Mouse (Mus musculus) embryonic facial prominence, embryonic 13.5 days (tissue): ENCODE results near the gene Gdap1l1. TPM values are rescaled to one million over a fixed set of nuclear protein-coding genes. Genes with fewer than 3 reads are reported as not detected.

ENCODE experiments used
- ATAC-seq: fragments of 200-750 bp; cut with Nextera tagmentation; 2 replicates; pipeline ENCODE4 v1.8.0; 2017; ENCODE audit warnings: low read depth; ENCODE audit not compliant: insufficient number of reproducible peaks, insufficient read depth, low FRiP score, low TSS enrichment
- H3K27ac ChIP-seq: fragments of 300-500 bp; sonication (generic); 2 replicates; pipeline ENCODE4 v1.5.1; 2015; ENCODE audit warnings: moderate library complexity, mild to moderate bottlenecking, inconsistent platforms
- H3K27me3 ChIP-seq: fragments of 300-500 bp; sonication (generic); 2 replicates; pipeline ENCODE4 v1.6.1; 2015; ENCODE audit warnings: mild to moderate bottlenecking, inconsistent platforms
- H3K36me3 ChIP-seq: fragments of 300-500 bp; sonication (generic); 2 replicates; pipeline ENCODE4 v1.6.1; 2015; ENCODE audit warnings: mild to moderate bottlenecking, inconsistent platforms
- H3K4me1 ChIP-seq: fragments of 300-500 bp; sonication (generic); 2 replicates; pipeline ENCODE4 v1.6.1; 2015; ENCODE audit warnings: inconsistent platforms
- H3K4me2 ChIP-seq: fragments of 300-500 bp; sonication (generic); 2 replicates; pipeline ENCODE4 v1.6.1; 2015; ENCODE audit warnings: moderate library complexity, mild to moderate bottlenecking, inconsistent platforms
- H3K4me3 ChIP-seq: fragments of 300-500 bp; sonication (generic); 2 replicates; pipeline ENCODE4 v1.5.1; 2015; ENCODE audit warnings: mild to moderate bottlenecking, inconsistent platforms
- H3K9ac ChIP-seq: fragments of 300-500 bp; sonication (generic); 2 replicates; pipeline ENCODE4 v1.6.1; 2015; ENCODE audit warnings: mild to moderate bottlenecking, inconsistent platforms
- H3K9me3 ChIP-seq: fragments of 300-500 bp; sonication (generic); 2 replicates; pipeline ENCODE4 v1.6.1; 2016; ENCODE audit warnings: inconsistent platforms
- WGBS: fragments of 180-500 bp; shearing (Covaris S2); methylation state at CpG from one replicate; pipeline ENCODE4 v1.1.7; 2015; ENCODE audit warnings: mixed read lengths; 5-methylcytosine and 5-hydroxymethylcytosine counted together
- polyA plus RNA-seq: library from polyadenylated mRNA; unstranded; fragments of >200 nt; fragmentation: Nextera tagmentation; extraction: Ambion mirVana; gene quantifications from 2 replicates; pipeline ENCODE4 v1.2.1, GENCODE M21; 2015

Gdap1l1 gene
- polyA plus RNA-seq, 1 experiment from 2014 or later: 1.9 TPM

DNA sequence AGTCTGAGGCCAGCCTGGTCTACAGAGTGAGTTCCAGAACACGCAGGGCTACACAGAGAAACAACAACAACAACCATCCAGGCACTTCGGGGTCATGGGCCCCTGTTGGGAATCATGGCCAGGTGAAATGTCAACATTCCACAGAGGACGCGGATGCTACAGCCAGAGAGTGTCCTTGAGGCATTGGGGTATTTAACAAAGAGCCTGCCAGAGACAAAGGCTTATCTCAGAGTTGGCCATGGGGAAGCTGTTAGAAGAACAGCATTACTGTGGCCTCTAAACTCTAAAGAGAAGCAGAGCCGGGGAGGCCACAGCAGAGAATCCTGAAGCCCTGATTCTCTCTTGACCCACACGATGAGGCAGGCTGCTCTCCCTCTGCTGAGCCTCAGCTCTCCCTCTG lies 30.6 kb downstream of the Gdap1l1 start:
- H3K27ac ChIP-seq: no peak overlapping the region
- no peaks in the 10 kb centered on the region for H3K27me3 ChIP-seq
- 91% methylated on average over 6 of the region's 6 CpGs for WGBS
- H3K9me3 ChIP-seq: no peaks in the 10 kb centered on the region
- no peak overlapping the region for H3K4me2 ChIP-seq
- no peak for ATAC-seq
- peaks cover 30% of the 10 kb centered on the region for H3K36me3 ChIP-seq
- no peak overlapping the region for H3K9ac ChIP-seq
- H3K4me3 ChIP-seq: no peak overlapping the region
- H3K4me1 ChIP-seq: peaks cover 9% of the 10 kb centered on the region

DNA sequence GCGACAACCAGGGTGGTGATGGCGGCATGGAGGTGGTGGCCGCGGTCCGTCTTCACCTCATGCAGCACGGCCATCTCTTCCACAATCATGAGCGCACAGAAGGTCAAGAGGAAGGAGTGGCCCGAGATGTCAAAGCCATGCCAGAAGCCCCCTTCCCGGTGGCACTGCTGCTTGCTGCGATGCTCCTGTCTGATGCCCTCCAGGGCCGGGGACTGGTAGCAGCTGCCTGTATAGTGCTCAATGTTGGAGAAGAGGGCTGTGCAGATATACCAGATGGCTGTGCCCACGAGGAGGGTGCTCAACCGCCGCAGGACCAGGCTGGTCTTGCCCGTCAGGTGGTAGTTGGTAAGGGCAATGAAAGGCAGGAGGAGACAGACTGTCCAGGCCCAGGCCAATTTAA lies 31.4 kb downstream of the Gdap1l1 start:
- WGBS: 92% methylated on average over 15 of the region's 15 CpGs
- Histone ChIP-seq H3K4me3 (no peak overlapping the region), H3K9ac (no peak overlapping the region), H3K4me2 (no peak overlapping the region), H3K36me3 (peaks cover 30% of the 10 kb centered on the region), H3K27ac (no peak overlapping the region), H3K9me3 (no peaks in the 10 kb centered on the region), H3K4me1 (peaks cover 9% of the 10 kb centered on the region), H3K27me3 (no peaks in the 10 kb centered on the region)
- ATAC-seq: no peak

DNA sequence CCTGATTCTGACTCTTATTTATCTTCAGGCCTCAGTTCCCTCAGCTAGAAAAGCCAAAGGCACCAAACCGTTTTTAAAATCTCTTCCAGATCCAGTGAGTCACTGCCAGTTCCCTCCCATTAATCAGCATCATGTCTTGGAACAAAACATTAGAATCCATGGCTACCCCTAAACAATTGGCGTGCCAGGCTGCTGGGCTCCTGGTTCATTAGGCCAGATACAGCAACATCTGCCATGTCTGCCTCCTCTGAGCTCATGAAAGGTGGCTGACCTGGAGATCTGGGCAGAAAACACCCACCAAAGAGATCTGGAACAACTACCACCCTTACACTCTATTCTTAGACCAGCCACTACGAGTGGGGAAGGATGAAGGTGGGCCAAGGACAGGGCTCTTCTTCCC lies 32.9 kb downstream of the Gdap1l1 start:
- no peak for ATAC-seq
- H3K36me3 ChIP-seq: peaks cover 30% of the 10 kb centered on the region
- H3K4me3 ChIP-seq: peak overlapping the region; percentile 89
- H3K9ac ChIP-seq: peak overlapping the region; percentile 89
- peak overlapping the region; percentile 85 for H3K4me2 ChIP-seq
- H3K4me1 ChIP-seq: peaks cover 9% of the 10 kb centered on the region
- WGBS: 81% methylated on average over 3 of the region's 3 CpGs
- no peaks in the 10 kb centered on the region for H3K9me3 ChIP-seq
- no peak overlapping the region for H3K27ac ChIP-seq
- H3K27me3 ChIP-seq: no peaks in the 10 kb centered on the region

DNA sequence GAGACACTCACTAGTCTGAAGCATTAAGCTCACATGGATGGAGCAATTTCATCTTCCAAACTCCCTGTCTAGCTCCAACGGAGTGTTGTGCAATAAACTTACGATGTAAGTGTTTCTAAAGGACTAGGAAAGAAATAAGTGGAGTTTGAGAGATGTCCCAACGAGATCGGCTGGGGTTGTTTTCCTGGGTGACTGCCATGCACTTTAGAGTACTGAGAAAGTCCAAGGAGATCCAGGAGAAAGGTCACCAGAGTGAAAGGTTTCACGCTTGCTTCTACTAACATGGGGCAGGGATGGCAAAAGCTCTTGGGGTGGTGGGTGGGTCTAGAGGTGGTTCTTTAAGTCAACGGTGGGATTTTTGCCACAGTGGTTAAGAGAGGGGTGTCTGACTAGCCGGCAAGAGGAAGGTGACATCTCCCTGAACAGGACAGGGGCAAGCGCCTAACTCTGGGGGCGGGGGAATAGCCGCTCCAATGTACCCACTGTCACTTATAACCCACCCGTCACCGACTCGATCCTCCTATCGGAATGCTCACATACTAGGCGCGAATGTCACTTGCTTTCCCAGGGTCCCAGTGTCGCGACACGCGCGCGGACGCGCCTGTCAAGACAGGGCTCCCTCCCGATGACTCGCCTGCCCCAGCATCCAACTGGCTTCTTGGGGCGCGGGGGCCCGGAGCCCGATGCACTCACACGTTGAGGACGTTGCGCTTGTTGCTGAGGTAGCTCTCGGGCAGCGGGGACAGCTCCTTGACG lies 33.6 kb downstream of the Gdap1l1 start:
- no peak overlapping the region for H3K27ac ChIP-seq

DNA sequence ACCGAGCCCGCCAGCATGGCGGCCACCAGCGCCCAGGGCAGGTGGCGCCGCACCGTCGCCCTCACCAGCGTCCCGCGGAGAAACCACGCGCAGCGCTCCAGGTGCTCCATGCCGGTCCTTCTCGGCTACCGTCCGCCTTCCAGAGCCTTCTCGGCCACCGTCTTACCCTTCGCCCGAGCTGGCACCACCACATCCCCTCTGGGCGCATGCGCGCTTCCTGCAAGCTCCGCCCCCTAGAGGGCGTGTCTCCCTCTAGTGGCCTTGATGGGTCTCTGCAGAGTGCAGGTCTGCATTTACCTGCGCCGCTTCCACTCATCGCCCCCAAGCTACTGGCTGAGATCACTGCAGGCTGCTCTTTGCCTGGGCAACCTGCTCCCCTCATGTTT lies 34.2 kb downstream of the Gdap1l1 start, which contains the start of gene Fitm2:
Gene Fitm2 (minus strand): TSS at position 164 of the 386 bp plus-strand sequence.
- peak; percentile 92 for ATAC-seq
- under 1% methylated on average over 30 of the region's 30 CpGs for WGBS

More for the DNA sequence above, 33.6 kb downstream of the Gdap1l1 start:
- 5% methylated on average over 36 of the region's 36 CpGs for WGBS
- peak overlapping the region; percentile 89 for H3K4me3 ChIP-seq
- H3K4me2 ChIP-seq: peak overlapping the region; percentile 85
- H3K4me1 ChIP-seq: peaks cover 9% of the 10 kb centered on the region
- H3K9ac ChIP-seq: peak overlapping the region; percentile 89
- ATAC-seq: peak; percentile 6; the same call in 1 of the 2 replicates
- no peaks in the 10 kb centered on the region for H3K27me3 ChIP-seq
- H3K9me3 ChIP-seq: no peaks in the 10 kb centered on the region
- H3K36me3 ChIP-seq: peaks cover 25% of the 10 kb centered on the region

DNA sequence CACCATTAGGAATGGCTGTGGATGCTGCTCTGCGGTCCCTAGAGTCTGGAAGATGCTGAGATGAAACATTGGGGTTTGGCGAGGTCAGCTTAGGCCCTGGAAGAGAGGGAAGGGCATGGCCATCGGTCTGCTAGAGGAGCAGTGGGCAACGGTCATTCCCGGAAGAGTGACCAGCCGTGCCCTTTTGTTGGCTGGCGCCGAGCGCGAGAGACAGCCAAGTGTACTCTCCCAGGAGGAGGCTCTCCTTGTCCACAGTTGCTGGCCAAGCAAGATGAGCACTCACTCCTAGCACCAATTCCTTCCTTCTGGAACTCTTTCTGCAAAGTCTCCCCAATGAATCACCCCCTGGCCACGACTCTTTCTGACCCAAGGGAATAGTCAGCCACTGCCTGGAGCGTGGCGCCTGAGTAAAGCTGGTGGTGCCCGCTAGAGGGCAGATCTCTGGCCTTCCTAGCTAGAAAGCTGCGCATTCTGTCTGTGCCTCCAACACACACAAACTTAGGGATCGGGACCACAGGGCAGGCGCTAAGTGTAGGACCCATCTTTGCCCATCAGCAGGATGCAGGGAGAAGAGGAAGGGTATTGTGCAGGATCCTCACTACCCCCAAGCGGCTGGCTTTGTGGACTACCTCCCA lies 42.0 kb downstream of the Gdap1l1 start:
- Histone ChIP-seq H3K9ac (no peak overlapping the region), H3K36me3 (no peaks in the 10 kb centered on the region), H3K9me3 (no peaks in the 10 kb centered on the region), H3K4me1 (peaks cover 8% of the 10 kb centered on the region), H3K4me3 (no peak overlapping the region), H3K4me2 (no peak overlapping the region), H3K27ac (no peak overlapping the region), H3K27me3 (peaks cover 38% of the 10 kb centered on the region)
- ATAC-seq: no peak
- WGBS: 52% methylated on average over 18 of the region's 18 CpGs

More for the DNA sequence above, 34.2 kb downstream of the Gdap1l1 start, which contains the start of gene Fitm2:
- peak within 1 kb of the TSS; percentile 89 for H3K9ac ChIP-seq
- peaks cover 9% of the 10 kb centered on the region for H3K4me1 ChIP-seq
- no peak within 1 kb of the TSS for H3K27ac ChIP-seq
- peak within 1 kb of the TSS; percentile 89 for H3K4me3 ChIP-seq
- H3K4me2 ChIP-seq: peak within 1 kb of the TSS; percentile 85
- H3K36me3 ChIP-seq: peaks cover 24% of the 10 kb centered on the region
- no peaks in the 10 kb centered on the region for H3K27me3 ChIP-seq
- no peaks in the 10 kb centered on the region for H3K9me3 ChIP-seq

DNA sequence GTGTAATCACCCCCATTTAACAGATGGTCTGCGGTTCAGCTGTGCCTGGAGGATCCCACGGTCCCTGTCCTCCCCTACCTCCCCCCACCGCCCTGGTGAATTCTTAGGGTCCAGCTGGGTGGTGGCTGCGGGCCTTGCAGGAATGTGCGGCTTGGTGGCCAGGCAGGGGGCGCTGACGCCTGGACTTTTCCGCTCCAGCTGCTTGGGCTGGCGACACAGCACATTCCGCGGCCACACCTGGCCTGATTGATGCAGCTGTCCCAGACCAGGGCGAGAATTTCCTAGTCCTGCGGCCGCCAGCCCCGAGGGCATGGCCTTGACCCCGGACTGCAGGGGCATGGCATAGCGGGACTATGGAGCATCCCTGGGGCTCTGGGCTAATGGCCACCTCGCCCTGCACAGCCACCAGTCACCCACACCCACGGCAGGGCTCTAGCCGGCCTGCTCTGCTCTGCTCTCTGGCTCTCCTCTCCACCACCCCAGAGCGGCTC lies 43.3 kb downstream of the Gdap1l1 start:
- H3K4me3 ChIP-seq: peak overlapping the region; percentile 23

DNA sequence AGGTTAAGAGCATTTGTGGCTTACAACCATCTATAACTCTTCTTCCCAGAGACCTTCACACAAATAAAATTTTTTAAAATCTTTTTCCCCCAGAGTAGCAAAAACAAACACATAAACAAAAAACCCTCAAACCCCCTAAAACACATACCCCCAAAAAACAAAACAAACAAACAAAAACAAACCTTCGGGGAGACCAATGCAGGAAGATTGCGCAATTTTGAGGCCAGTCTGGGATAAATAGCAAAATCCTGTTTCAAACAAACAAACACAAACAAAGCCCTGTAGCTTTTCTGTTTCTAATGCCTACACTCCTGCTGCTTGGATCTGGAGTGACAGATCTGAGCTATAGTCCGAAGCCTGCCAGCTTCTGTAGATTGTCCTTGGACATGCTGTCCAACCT lies 49.1 kb downstream of the Gdap1l1 start:
- H3K9me3 ChIP-seq: no peaks in the 10 kb centered on the region
- no peak overlapping the region for H3K4me3 ChIP-seq
- H3K36me3 ChIP-seq: no peaks in the 10 kb centered on the region
- 88% methylated on average over 3 of the region's 3 CpGs for WGBS
- no peaks in the 10 kb centered on the region for H3K4me1 ChIP-seq
- no peak overlapping the region for H3K27ac ChIP-seq
- no peak overlapping the region for H3K9ac ChIP-seq
- ATAC-seq: no peak
- H3K4me2 ChIP-seq: no peak overlapping the region
- peaks cover 18% of the 10 kb centered on the region for H3K27me3 ChIP-seq

More for the DNA sequence above, 43.3 kb downstream of the Gdap1l1 start:
- peaks cover 38% of the 10 kb centered on the region for H3K27me3 ChIP-seq
- no peak for ATAC-seq
- peaks cover 8% of the 10 kb centered on the region for H3K4me1 ChIP-seq
- no peaks in the 10 kb centered on the region for H3K36me3 ChIP-seq
- 0 out of 2 replicates have a peak overlapping the region, but pooled peaks have one; percentile 40 for H3K9ac ChIP-seq
- no peak overlapping the region for H3K27ac ChIP-seq
- 2% methylated on average over 21 of the region's 21 CpGs for WGBS
- H3K4me2 ChIP-seq: peak overlapping the region; percentile 50
- H3K9me3 ChIP-seq: no peaks in the 10 kb centered on the region

DNA sequence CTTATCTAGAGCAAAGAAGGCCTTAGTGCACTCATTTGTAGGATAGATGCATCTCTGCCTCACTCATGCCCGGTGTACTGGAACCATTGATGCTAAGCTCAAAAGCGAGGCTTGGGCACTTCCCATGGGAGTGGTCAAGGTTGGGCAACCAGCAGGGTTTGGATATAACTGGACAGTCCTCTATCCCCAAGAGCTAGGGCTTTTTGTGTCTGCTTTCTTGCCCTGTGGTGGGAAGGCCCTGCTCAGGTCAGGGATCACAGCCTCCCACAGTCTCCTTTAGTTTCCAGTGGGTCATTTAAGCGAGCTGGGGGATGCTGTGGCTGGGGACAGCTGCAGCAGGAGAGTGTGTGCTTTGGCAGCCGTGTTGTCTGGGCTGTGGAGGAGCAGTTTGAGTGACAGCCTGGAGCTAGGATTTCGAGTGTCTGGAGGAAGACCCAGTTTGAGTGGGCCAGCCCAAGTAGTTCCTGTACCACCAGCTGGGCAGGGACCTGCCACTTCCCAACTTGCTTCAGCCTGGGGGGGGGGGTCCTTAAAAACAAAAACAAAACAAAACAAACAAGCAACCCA lies 51.5 kb downstream of the Gdap1l1 start:
- Histone ChIP-seq H3K4me2 (no peak overlapping the region), H3K27ac (no peak overlapping the region), H3K4me1 (no peaks in the 10 kb centered on the region), H3K9ac (no peak overlapping the region), H3K9me3 (no peaks in the 10 kb centered on the region), H3K4me3 (no peak overlapping the region), H3K27me3 (0 out of 2 replicates have a peak, but pooled peaks cover 4% of the 10 kb centered on the region), H3K36me3 (no peaks in the 10 kb centered on the region)
- WGBS: 57% methylated on average over 5 of the region's 5 CpGs
- ATAC-seq: no peak

DNA sequence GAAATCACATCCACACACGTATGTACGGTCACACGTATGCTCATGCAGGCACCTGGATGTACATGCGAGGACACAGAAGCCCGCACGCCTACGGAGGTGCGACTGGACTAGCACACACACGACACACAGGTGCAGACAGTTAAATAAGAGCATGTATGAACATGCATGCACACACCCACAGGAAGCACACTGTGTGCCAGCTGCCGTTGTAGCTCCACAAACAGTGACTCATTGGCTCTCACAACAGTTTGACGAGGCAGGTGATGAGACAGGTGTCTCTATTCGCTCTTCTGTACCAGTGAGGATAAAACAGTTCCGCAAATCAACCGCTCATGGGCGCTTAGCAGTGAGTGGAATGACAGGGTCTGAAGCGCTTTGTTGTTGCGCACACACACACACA lies 52.4 kb downstream of the Gdap1l1 start:
- no peak for ATAC-seq
- Histone ChIP-seq H3K4me1 (no peaks in the 10 kb centered on the region), H3K9ac (no peak overlapping the region), H3K4me2 (no peak overlapping the region), H3K36me3 (no peaks in the 10 kb centered on the region), H3K27me3 (0 out of 2 replicates have a peak, but pooled peaks cover 4% of the 10 kb centered on the region), H3K9me3 (no peaks in the 10 kb centered on the region), H3K4me3 (no peak overlapping the region), H3K27ac (no peak overlapping the region)
- 88% methylated on average over 17 of the region's 17 CpGs for WGBS

DNA sequence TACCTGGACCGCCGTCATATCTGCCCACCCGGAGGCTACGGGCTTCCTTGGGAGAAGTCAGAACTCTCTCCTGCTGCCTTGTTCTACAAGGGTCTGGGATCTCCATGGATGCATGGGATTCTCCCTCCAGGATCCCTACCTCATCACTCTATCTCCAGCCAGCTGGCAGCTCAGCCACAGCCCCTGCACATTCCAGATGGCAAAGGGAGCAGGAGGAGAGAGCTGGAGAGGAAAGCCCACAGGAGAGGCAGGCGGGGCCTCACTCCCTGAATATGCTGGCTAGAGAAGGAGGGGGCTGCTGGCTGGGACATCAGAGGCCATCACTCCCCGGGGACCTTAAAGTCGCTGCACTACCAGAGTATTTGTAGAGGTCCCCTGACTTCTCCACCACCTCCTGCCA lies 53.1 kb downstream of the Gdap1l1 start:
- 0 out of 2 replicates have a peak, but pooled peaks cover 4% of the 10 kb centered on the region for H3K27me3 ChIP-seq
- H3K9ac ChIP-seq: no peak overlapping the region
- WGBS: 68% methylated on average over 7 of the region's 7 CpGs
- no peak overlapping the region for H3K4me2 ChIP-seq
- no peaks in the 10 kb centered on the region for H3K36me3 ChIP-seq
- H3K4me1 ChIP-seq: no peaks in the 10 kb centered on the region
- no peak overlapping the region for H3K4me3 ChIP-seq
- no peak overlapping the region for H3K27ac ChIP-seq
- no peaks in the 10 kb centered on the region for H3K9me3 ChIP-seq
- no peak for ATAC-seq
